Mouse (Mus musculus) small intestine, adult 2 months (tissue): ENCODE measurements around the gene Ldhc. TPM values are rescaled to one million over a fixed set of nuclear protein-coding genes. Genes with fewer than 3 reads are reported as not detected.
"Not testable (repeated sequence)": the region's sequence is repeated elsewhere in the genome, so short reads cannot be mapped to it uniquely, and the experiment has no call there.

ENCODE experiments used
- H3K27ac ChIP-seq: fragments of 200-500 bp; 2 replicates; pipeline ENCODE4 v1.5.1; 2012; ENCODE audit warnings: low read depth, low read length, control low read depth, inconsistent platforms; ENCODE audit not compliant: insufficient read depth
- H3K27me3 ChIP-seq: fragments of 200-500 bp; 2 replicates; pipeline ENCODE4 v1.6.1; 2012; ENCODE audit warnings: mild to moderate bottlenecking, moderate library complexity, low read length, inconsistent platforms; ENCODE audit not compliant: control insufficient read depth, insufficient read depth
- H3K36me3 ChIP-seq: fragments of 200-500 bp; 2 replicates; pipeline ENCODE4 v1.6.1; 2012; ENCODE audit warnings: mild to moderate bottlenecking, low read length, control low read depth, inconsistent platforms; ENCODE audit not compliant: control insufficient read depth, insufficient read depth
- H3K4me1 ChIP-seq: fragments of 200-500 bp; 2 replicates; pipeline ENCODE4 v1.6.1; 2012; ENCODE audit warnings: low read length, inconsistent platforms, mixed read lengths; ENCODE audit not compliant: control insufficient read depth, insufficient read depth, insufficient read length
- H3K4me3 ChIP-seq: fragments of 200-500 bp; 2 replicates; pipeline ENCODE4 v1.5.1; 2012; ENCODE audit warnings: low read depth, mild to moderate bottlenecking, control low read depth, inconsistent platforms, low read length, moderate library complexity
- CTCF ChIP-seq: fragments of 200-500 bp; IDR thresholded peaks from 2 replicates; pipeline ENCODE4 v1.5.1; 2012; ENCODE audit warnings: low read depth, mild to moderate bottlenecking, control low read depth, inconsistent platforms, low read length, moderate library complexity, mixed read lengths; ENCODE audit not compliant: insufficient replicate concordance, insufficient read length; ENCODE audit errors: extremely low read depth
- POLR2A ChIP-seq: fragments of 200-500 bp; IDR thresholded peaks from 2 replicates; pipeline ENCODE4 v1.6.1; 2012; ENCODE audit warnings: low read depth, mild to moderate bottlenecking, control low read depth, inconsistent platforms, low read length, moderate library complexity
- WGBS: fragments of 180-500 bp; shearing (Covaris S2); methylation state at CpG from one replicate; pipeline ENCODE4 v1.1.7; 2018; 5-methylcytosine and 5-hydroxymethylcytosine counted together
- polyA plus RNA-seq: library from polyadenylated mRNA; depleted of rRNA; stranded (reverse); fragments of >200 nt; gene quantifications from 2 replicates; pipeline ENCODE4 v1.2.3, GENCODE M21; 2012

Ldhc gene
- polyA plus RNA-seq, 1 experiment: not detected

DNA sequence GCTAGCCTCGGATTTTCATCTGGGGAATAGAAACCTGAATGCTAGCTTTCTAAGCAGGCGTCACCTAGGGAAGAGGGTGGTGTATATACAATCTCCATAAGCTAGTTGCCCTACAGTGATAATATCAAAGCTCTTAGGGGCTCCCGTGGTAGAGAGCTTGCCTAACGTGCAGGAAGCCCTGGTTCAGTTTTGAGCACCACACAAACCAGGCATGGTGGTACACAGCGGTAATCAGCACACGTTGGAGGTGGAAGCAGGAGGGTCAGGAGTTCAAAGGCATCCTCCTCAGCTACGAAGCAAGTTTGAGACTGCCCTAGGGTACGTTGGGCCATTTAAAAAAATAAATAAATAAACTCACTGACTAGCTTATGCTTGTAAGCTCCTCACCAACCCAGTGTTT lies 29.3 kb upstream of the Ldhc start:
- Histone ChIP-seq H3K36me3 (no peaks in the 10 kb centered on the region), H3K27me3 (no peaks in the 10 kb centered on the region), H3K4me1 (peaks cover 46% of the 10 kb centered on the region), H3K27ac (peak overlapping the region; percentile 95), H3K4me3 (no peak overlapping the region)
- TF ChIP-seq POLR2A: no peak
- TF ChIP-seq CTCF: no peak
- WGBS: 83% methylated on average over 8 of the region's 8 CpGs

DNA sequence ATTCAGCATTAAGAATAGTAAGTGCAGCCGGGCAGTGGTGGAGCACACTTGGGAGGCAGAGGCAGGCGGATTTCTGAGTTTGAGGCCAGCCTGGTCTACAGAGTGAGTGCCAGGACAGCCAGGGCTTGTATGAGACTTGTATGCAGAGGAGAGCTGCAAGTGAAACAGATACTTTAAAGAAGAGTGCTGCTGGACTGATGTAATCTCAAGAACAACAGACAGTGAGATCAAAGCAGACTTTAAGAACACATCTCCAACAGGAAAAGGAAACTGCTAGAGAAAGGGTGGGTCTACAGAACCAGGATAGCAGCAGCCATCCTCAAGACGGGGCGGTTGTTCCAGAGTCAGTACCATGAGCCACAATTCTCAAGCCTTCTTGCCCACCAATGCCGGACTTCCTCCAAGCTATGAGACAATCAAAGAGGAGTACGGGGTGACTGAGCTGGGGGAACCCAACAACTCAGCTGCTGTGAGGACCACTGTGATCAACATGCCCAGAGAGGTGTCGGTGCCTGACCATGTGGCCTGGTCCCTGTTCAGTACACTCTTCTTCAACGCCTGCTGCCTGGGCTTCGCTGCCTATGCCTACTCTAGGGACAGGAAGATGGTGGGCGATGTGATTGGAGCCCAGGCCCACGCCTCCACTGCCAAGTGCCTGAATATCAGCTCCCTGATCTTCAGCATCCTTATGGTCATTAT lies 28.7 kb upstream of the Ldhc start:
- peaks cover 45% of the 10 kb centered on the region for H3K4me1 ChIP-seq
- H3K36me3 ChIP-seq, H3K27me3 ChIP-seq, H3K4me3 ChIP-seq: not testable (repeated sequence)
- 92% methylated on average over 11 of the region's 11 CpGs for WGBS
- H3K27ac ChIP-seq: peak overlapping the region; percentile 95

DNA sequence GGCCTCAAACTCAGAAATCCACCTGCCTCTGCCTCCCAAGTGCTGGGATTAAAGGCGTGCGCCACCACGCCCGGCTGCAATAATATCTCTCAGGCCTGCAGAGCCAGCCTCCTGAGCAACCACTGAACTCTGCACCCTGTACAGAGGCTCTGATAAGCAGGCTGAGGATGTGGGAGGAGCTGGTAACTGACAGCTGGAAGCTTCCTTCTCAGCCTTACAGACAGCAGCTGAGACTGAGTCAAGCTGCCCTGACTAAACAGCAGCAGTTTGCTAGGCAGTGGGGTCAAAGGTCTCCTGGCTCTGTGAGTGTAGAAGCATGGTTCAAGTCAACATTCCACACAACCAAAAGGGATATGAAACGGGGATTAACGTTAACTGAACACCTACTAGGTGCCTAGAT lies 27.7 kb upstream of the Ldhc start:
- Histone ChIP-seq H3K27me3 (no peaks in the 10 kb centered on the region), H3K4me1 (peaks cover 48% of the 10 kb centered on the region), H3K36me3 (no peaks in the 10 kb centered on the region), H3K4me3 (no peak overlapping the region), H3K27ac (peak overlapping the region; percentile 98)
- WGBS: 17% methylated on average over 6 of the region's 6 CpGs
- TF ChIP-seq POLR2A (peak; percentile 19; the same call in 1 of the 2 replicates), CTCF (no peak)

DNA sequence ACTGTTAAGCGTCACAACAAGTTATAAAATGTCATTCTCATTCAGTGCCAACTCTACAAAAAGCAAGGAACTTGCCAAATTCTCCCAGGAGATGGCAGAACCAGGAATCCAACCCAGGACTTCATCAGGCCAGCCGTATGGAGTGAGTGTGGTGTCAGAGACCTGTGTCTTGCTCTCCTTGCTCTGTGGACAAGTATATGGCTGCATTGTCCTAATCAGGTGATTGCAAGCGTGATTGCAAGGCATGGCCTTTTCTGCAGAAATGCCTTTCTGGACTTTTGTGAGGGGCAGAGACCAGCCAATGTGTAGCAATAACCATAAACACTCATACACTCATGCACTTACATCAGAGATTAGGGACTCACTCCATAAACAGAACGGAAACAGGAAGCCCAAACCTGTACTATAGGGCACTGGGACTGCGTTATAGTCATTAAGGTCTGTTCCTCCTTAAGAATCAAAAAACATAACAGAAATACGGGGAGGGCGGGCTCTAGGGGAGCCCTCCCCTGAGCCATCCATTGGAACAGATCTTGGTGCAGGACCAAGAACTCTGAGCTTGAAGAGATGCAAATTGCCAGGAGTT lies 27.2 kb upstream of the Ldhc start:
- WGBS: 24% methylated on average over 7 of the region's 7 CpGs
- H3K36me3 ChIP-seq: no peaks in the 10 kb centered on the region
- peak overlapping the region; percentile 98 for H3K27ac ChIP-seq
- H3K4me3 ChIP-seq: no peak overlapping the region
- peaks cover 52% of the 10 kb centered on the region for H3K4me1 ChIP-seq
- no peaks in the 10 kb centered on the region for H3K27me3 ChIP-seq
- TF ChIP-seq POLR2A (no peak), CTCF (no peak)

DNA sequence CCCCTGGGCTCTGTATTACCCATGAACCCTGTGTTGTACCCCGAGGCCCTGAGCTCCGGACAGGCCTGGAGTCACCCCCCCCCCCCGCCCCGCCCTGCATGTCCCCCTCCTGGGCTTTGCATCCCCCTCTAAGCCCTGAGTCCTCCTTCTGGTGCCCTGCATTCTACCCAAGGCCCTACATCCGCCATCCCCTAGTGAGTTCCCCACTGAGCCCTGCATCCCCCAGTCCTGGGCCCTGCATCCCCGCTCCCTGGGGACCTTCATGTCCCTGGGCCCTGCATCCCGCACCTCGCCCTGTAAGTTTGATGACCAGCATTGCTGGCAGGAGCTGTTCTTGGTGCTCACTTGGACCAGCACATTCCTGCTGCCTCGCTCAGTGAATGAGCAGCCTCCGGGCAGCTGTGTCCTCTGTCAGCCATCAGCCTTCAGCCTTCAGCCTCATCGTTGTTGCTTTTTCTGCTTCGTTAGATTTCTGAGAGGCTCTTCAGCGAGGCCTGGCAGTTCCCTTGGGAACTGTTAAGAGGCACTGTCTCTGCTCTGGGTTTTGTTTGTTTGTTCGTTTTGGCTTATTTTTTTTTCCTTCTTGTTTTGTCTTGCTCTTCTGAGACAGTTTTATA lies 25.9 kb upstream of the Ldhc start:
- H3K4me3 ChIP-seq: no peak overlapping the region
- H3K27me3 ChIP-seq: no peaks in the 10 kb centered on the region
- 77% methylated on average over 14 of the region's 14 CpGs for WGBS
- H3K36me3 ChIP-seq: no peaks in the 10 kb centered on the region
- peaks cover 52% of the 10 kb centered on the region for H3K4me1 ChIP-seq
- H3K27ac ChIP-seq: no peak overlapping the region
- TF ChIP-seq POLR2A: no peak
- no peak for TF ChIP-seq CTCF

DNA sequence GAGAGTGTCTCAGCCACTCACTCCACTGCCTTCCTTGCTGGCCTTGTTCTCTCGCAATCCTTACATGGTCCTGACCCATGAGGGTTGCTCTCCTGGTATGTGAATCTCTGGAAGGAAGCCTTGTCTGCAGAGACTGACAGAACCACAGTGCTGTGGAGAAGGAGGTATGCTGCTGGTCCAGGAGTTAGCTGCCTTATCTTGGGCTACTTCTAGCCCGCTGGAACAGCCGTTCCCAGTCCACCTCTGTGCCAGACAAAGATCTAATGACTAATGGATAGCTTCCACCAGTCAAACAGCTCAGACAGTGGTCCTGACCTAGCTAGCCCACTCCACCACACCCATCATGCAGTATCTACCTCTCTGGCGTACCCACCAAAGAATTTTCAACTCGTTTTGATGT lies 24.6 kb upstream of the Ldhc start:
- peaks cover 57% of the 10 kb centered on the region for H3K4me1 ChIP-seq
- H3K36me3 ChIP-seq: no peaks in the 10 kb centered on the region
- TF ChIP-seq CTCF: no peak
- TF ChIP-seq POLR2A: no peak
- 83% methylated on average over 5 of the region's 5 CpGs for WGBS
- H3K27ac ChIP-seq: no peak overlapping the region; the same call in 1 of the 2 replicates
- H3K27me3 ChIP-seq: no peaks in the 10 kb centered on the region
- H3K4me3 ChIP-seq: no peak overlapping the region

DNA sequence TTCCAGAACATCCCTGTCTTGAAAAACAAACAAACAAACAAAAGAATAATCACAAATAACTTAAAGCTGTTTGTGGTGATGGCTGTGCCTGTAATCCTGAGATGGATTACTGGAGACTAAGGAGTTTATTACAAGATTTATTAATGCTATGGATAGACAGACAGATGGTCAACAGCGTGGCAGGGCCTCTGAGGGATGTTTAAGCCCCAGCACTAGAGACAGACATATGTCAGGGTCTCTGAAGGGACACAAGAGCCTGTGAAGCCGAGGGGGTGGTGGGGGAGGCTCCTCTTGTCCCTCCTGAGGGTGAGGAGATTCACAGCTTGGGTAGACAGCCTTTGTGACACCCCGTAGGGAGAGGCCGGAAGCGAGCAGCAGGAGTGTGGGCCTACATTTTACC lies 23.9 kb upstream of the Ldhc start:
- TF ChIP-seq POLR2A: no peak
- TF ChIP-seq CTCF: no peak
- no peak overlapping the region for H3K27ac ChIP-seq
- no peak overlapping the region for H3K4me3 ChIP-seq
- H3K36me3 ChIP-seq: no peaks in the 10 kb centered on the region
- no peaks in the 10 kb centered on the region for H3K27me3 ChIP-seq
- peaks cover 56% of the 10 kb centered on the region for H3K4me1 ChIP-seq
- 88% methylated on average over 5 of the region's 5 CpGs for WGBS
